Mouse (Mus musculus) C2C12 (cell line): ENCODE measurements around the gene Gnat3. TPM values are rescaled to one million over a fixed set of nuclear protein-coding genes. Genes with fewer than 3 reads are reported as not detected.

Experiments used
- H3K27me3 ChIP-seq: one replicate; pipeline ENCODE4 v1.6.1; 2011; ENCODE audit not compliant: control insufficient read depth, insufficient read depth, insufficient read length
- H3K36me3 ChIP-seq: one replicate; pipeline ENCODE4 v1.6.1; 2011; ENCODE audit not compliant: control insufficient read depth, insufficient read depth
- H3K4me3 ChIP-seq: one replicate; pipeline ENCODE4 v1.5.1; 2011; ENCODE audit warnings: mild to moderate bottlenecking, control low read depth; ENCODE audit not compliant: poor library complexity, insufficient read depth, severe bottlenecking
- H3K79me2 ChIP-seq: one replicate; pipeline ENCODE4 v1.6.1; 2011; ENCODE audit not compliant: control insufficient read depth, insufficient read depth
- H3K79me3 ChIP-seq: one replicate; pipeline ENCODE4 v1.6.1; 2011; ENCODE audit warnings: low read depth, control low read depth
- H3ac ChIP-seq: one replicate; pipeline ENCODE3; 2011; ENCODE audit warnings: low read depth; ENCODE audit not compliant: control insufficient read depth, insufficient read length
- CEBPB ChIP-seq: IDR thresholded peaks from one replicate; pipeline ENCODE4 v1.6.1; 2011; ENCODE audit warnings: low read depth, mild to moderate bottlenecking, control low read depth, moderate library complexity
- CTCF ChIP-seq: IDR thresholded peaks from one replicate; pipeline ENCODE4 v1.5.1; 2011; ENCODE audit not compliant: control insufficient read depth, insufficient read depth, insufficient read length
- FOSL1 ChIP-seq: IDR thresholded peaks from one replicate; pipeline ENCODE4 v1.8.0; 2011; ENCODE audit warnings: mild to moderate bottlenecking, low read length; ENCODE audit not compliant: poor library complexity, insufficient read depth, severe bottlenecking
- MAX ChIP-seq: IDR thresholded peaks from one replicate; pipeline ENCODE4 v1.6.1; 2011; ENCODE audit warnings: mild to moderate bottlenecking, control low read depth
- MYOD1 ChIP-seq: IDR thresholded peaks from one replicate; pipeline ENCODE4 v1.6.1; 2011; ENCODE audit warnings: low read depth; ENCODE audit not compliant: control insufficient read depth, insufficient read length
- MYOG ChIP-seq: IDR thresholded peaks from one replicate; pipeline ENCODE4 v1.6.1; 2011; ENCODE audit not compliant: control insufficient read depth, insufficient read length; ENCODE audit errors: extremely low read depth
- USF1 ChIP-seq: IDR thresholded peaks from one replicate; pipeline ENCODE4 v1.6.1; 2011; ENCODE audit warnings: low read depth, mild to moderate bottlenecking, control low read depth, moderate library complexity
- polyA plus RNA-seq: library from polyadenylated mRNA; unstranded; fragments of >200 nt; fragmentation: generic; extraction: Trizol; gene quantifications from one replicate; pipeline ENCODE4 v1.2.1, GENCODE M21; 2012; ENCODE audit warnings: missing spikeins

Gene Gnat3
- polyA plus RNA-seq, 1 experiment: not detected

DNA sequence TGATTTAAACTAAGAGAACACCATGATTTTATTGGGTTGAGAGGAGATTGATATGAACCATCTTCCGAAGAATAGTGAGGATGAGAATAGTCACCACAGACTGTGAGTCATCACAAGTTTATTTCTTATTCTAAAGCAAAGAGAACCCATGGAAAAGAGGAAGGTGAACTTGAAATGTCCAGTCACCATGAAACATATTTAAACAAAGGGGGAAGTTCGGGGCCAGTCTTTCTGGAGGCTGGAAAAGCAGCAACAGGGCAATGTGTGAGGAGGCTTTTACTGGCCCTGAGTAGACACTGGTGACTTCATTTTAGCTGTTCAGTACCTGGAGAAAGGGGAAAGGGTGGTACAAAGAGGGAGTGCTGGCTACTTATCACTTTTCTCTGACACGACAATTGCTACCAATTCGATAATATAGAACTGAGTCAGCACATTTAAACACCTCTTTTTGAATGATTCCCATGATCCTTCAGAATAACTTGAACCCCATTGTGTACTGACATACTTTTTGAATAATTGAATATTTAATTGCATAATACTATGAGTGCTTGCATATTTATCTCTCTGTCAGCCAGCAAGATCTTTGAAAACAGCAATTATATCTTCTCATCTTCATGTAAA is 52.0 kb downstream of the Gnat3 start:
- H3K79me3 ChIP-seq: no peaks in the 10 kb centered on the region
- no peaks in the 10 kb centered on the region for H3K27me3 ChIP-seq
- no peak for TF ChIP-seq MAX
- TF ChIP-seq CTCF: no peak
- TF ChIP-seq CEBPB: no peak
- TF ChIP-seq USF1: no peak
- no peak for TF ChIP-seq MYOD1
- no peak for TF ChIP-seq MYOG
- TF ChIP-seq FOSL1: no peak
- H3K36me3 ChIP-seq: no peaks in the 10 kb centered on the region
- no peaks in the 10 kb centered on the region for H3K79me2 ChIP-seq
- H3K4me3 ChIP-seq: no peak overlapping the region
- no peak overlapping the region for H3ac ChIP-seq

DNA sequence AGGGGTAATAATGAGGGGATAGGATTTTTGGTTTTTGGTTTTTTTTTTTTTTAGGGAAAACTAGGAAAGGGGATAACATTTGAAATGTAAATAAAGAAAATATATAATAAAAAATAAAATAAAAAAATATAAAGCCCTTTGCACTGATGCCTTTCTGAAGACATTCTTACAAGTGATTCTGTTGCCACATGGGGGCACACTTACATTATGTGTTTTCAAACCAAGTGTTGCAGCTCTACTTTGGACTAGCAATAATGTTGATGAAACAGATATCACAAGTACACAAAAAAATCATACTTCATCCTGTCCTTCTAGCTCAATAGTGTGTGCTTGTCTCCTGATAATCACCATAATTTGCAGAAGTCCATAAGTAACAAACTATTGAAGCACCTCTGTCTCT is 61.0 kb downstream of the Gnat3 start:
- H3K27me3 ChIP-seq: no peaks in the 10 kb centered on the region
- no peaks in the 10 kb centered on the region for H3K79me3 ChIP-seq
- H3K4me3 ChIP-seq: no peak overlapping the region
- no peaks in the 10 kb centered on the region for H3K36me3 ChIP-seq
- no peaks in the 10 kb centered on the region for H3K79me2 ChIP-seq
- H3ac ChIP-seq: no peak overlapping the region
- TF ChIP-seq MYOG: no peak
- TF ChIP-seq USF1: no peak
- no peak for TF ChIP-seq MAX
- no peak for TF ChIP-seq FOSL1
- TF ChIP-seq CEBPB: no peak
- no peak for TF ChIP-seq MYOD1
- no peak for TF ChIP-seq CTCF

DNA sequence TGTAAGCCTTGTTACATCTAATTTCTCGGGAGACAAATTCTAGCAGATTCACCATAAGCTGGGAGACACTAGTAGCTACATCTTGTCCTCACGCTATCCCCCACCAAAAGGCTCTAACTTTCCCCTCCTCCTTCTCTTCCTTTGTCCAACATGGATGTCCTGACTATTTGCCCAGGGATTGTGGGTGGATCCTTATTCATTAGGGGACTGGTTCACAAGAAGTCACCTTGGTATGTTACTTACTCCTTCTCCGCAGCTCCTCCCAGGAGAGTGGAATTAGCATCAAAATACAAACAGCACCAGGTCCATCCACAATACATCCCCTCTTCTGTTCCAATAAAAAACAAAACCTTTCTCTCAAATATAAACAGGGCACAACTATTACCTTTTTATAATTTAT is 65.2 kb downstream of the Gnat3 start:
- H3ac ChIP-seq: no peak overlapping the region
- H3K4me3 ChIP-seq: no peak overlapping the region
- H3K79me2 ChIP-seq: no peaks in the 10 kb centered on the region
- TF ChIP-seq MYOG (no peak), CTCF (no peak), FOSL1 (no peak), MAX (no peak), CEBPB (no peak), MYOD1 (no peak), USF1 (no peak)
- no peaks in the 10 kb centered on the region for H3K36me3 ChIP-seq
- H3K27me3 ChIP-seq: no peaks in the 10 kb centered on the region
- H3K79me3 ChIP-seq: no peaks in the 10 kb centered on the region

GRCm38 (mm10) chr5:18035848-18036638 is 73.7 kb downstream of the Gnat3 start:
- Histone ChIP-seq H3K4me3 (no peak overlapping the region), H3K79me3 (no peaks in the 10 kb centered on the region), H3ac (no peak overlapping the region), H3K36me3 (no peaks in the 10 kb centered on the region), H3K27me3 (no peaks in the 10 kb centered on the region), H3K79me2 (no peaks in the 10 kb centered on the region)
- TF ChIP-seq CEBPB: no peak
- no peak for TF ChIP-seq MAX
- TF ChIP-seq MYOG: no peak
- TF ChIP-seq MYOD1: no peak
- TF ChIP-seq FOSL1: no peak
- no peak for TF ChIP-seq USF1
- no peak for TF ChIP-seq CTCF

GRCm38 (mm10) chr5:18043022-18043421 is 80.7 kb downstream of the Gnat3 start:
- H3ac ChIP-seq: no peak overlapping the region
- H3K79me2 ChIP-seq: no peaks in the 10 kb centered on the region
- no peaks in the 10 kb centered on the region for H3K27me3 ChIP-seq
- H3K4me3 ChIP-seq: no peak overlapping the region
- no peaks in the 10 kb centered on the region for H3K79me3 ChIP-seq
- TF ChIP-seq MYOD1 (no peak), USF1 (no peak), CTCF (peak; percentile 21), MAX (no peak), MYOG (no peak)
- no peaks in the 10 kb centered on the region for H3K36me3 ChIP-seq
